Comparison of ENCODE assay signal across 8 mouse cellular contexts in genomic region chr1:106172301-106172930, GRCm38 (mm10). TPM values are rescaled to one million over a fixed set of nuclear protein-coding genes. Genes with fewer than 3 reads are reported as not detected.
DNase-seq lines count a peak whose midpoint lies in the region; ATAC-seq and TF ChIP-seq lines count a peak whose summit lies in the region.

No protein-coding gene starts in this region.

- peak; percentile 24 for ATAC-seq in kidney, embryonic 14.5 days (ENCODE audit: low FRiP score, low TSS enrichment)
- ATAC-seq in liver, embryonic 16.5 days (ENCODE audit: low read depth): peak; percentile 1; the same call in 1 of the 2 replicates
- ATAC-seq in neural tube, embryonic 13.5 days (ENCODE audit: low read depth): peak; percentile 6; the same call in 1 of the 2 replicates

- no peaks in the 10 kb centered on the region for H3K36me3 ChIP-seq in kidney, embryonic 14.5 days (ENCODE audit: control insufficient read depth, insufficient read depth, low read length)
- H3K36me3 ChIP-seq in liver, embryonic 16.5 days (ENCODE audit: control insufficient read depth, insufficient read depth): no peaks in the 10 kb centered on the region
- no peaks in the 10 kb centered on the region for H3K36me3 ChIP-seq in neural tube, embryonic 13.5 days
- H3K36me3 ChIP-seq in testis, adult 2 months (ENCODE audit: control insufficient read depth, insufficient read depth, low read length): no peaks in the 10 kb centered on the region

- H3K4me3 ChIP-seq in kidney, embryonic 14.5 days (ENCODE audit: low read length): peak overlapping the region; percentile 83
- H3K4me3 ChIP-seq in liver, embryonic 16.5 days (ENCODE audit: low read depth, low read length): peak overlapping the region; percentile 84
- H3K4me3 ChIP-seq in neural tube, embryonic 13.5 days: peak overlapping the region; percentile 98
- peak overlapping the region; percentile 77 for H3K4me3 ChIP-seq in testis, adult 2 months (ENCODE audit: control insufficient read depth, low read depth, low read length)

- peak overlapping the region; percentile 65; the same call in 1 of the 2 replicates for H3K27ac ChIP-seq in kidney, embryonic 14.5 days (ENCODE audit: low read depth, low read length)
- peak overlapping the region; percentile 72 for H3K27ac ChIP-seq in liver, embryonic 16.5 days (ENCODE audit: low read length)
- H3K27ac ChIP-seq in neural tube, embryonic 13.5 days (replicated peaks): peak overlapping the region; percentile 97
- H3K27ac ChIP-seq in testis, adult 2 months (ENCODE audit: control insufficient read depth, insufficient read depth, low read depth, low read length): no peak overlapping the region

- TF ChIP-seq POLR2A in testis, adult 2 months (IDR thresholded peaks at IDR 0.05; ENCODE audit: control insufficient read depth, low read depth, low read length): no peak

- peaks cover 11% of the 10 kb centered on the region; the same call in 1 of the 2 replicates for H3K4me1 ChIP-seq in kidney, embryonic 14.5 days (ENCODE audit: control insufficient read depth, insufficient read depth, low read length)
- peaks cover 22% of the 10 kb centered on the region for H3K4me1 ChIP-seq in liver, embryonic 16.5 days (ENCODE audit: control insufficient read depth, low read depth, low read length)
- H3K4me1 ChIP-seq in neural tube, embryonic 13.5 days (replicated peaks): peaks cover 49% of the 10 kb centered on the region
- 0 out of 2 replicates have a peak, but pooled peaks cover 2% of the 10 kb centered on the region for H3K4me1 ChIP-seq in testis, adult 2 months (ENCODE audit: control insufficient read depth, insufficient read depth, low read length)

- WGBS in kidney, embryonic 14.5 days: 0% methylated on average over 61 of the region's 77 CpGs
- WGBS in liver, embryonic 16.5 days (ENCODE audit: insufficient replicate concordance): under 1% methylated on average over 70 of the region's 77 CpGs
- WGBS in neural tube, embryonic 13.5 days: under 1% methylated on average over 73 of the region's 77 CpGs

- peak overlapping the region; percentile 90 for H3K9ac ChIP-seq in kidney, embryonic 14.5 days (ENCODE audit: low read depth, low read length)
- peak overlapping the region; percentile 84 for H3K9ac ChIP-seq in liver, embryonic 16.5 days (ENCODE audit: low read depth, low read length)
- H3K9ac ChIP-seq in neural tube, embryonic 13.5 days: peak overlapping the region; percentile 98

- H3K9me3 ChIP-seq in kidney, embryonic 14.5 days (ENCODE audit: control insufficient read depth, low read length): no peaks in the 10 kb centered on the region
- no peaks in the 10 kb centered on the region for H3K9me3 ChIP-seq in liver, embryonic 16.5 days (replicated peaks; ENCODE audit: control insufficient read depth, low read length)
- no peaks in the 10 kb centered on the region for H3K9me3 ChIP-seq in neural tube, embryonic 13.5 days

- no peak for TF ChIP-seq CTCF in testis, adult 2 months (IDR thresholded peaks at IDR 0.05; ENCODE audit: control insufficient read depth, insufficient read depth, insufficient replicate concordance, low read depth, low read length)

- peak overlapping the region; percentile 51 for H3K4me2 ChIP-seq in kidney, embryonic 14.5 days (replicated peaks; ENCODE audit: low read depth, low read length)
- peak overlapping the region; percentile 98 for H3K4me2 ChIP-seq in liver, embryonic 16.5 days (ENCODE audit: low read depth, low read length)
- peak overlapping the region; percentile 80 for H3K4me2 ChIP-seq in neural tube, embryonic 13.5 days

- no peaks in the 10 kb centered on the region for H3K27me3 ChIP-seq in kidney, embryonic 14.5 days (ENCODE audit: control insufficient read depth, insufficient read depth, low read length)
- H3K27me3 ChIP-seq in liver, embryonic 16.5 days (ENCODE audit: control insufficient read depth, insufficient read depth, low read depth, low read length): peaks cover 14% of the 10 kb centered on the region
- H3K27me3 ChIP-seq in neural tube, embryonic 13.5 days: no peaks in the 10 kb centered on the region
- no peaks in the 10 kb centered on the region; the same call in 1 of the 2 replicates for H3K27me3 ChIP-seq in testis, adult 2 months (ENCODE audit: control insufficient read depth, insufficient read depth, low read length)

- peak; percentile 80 for DNase-seq in A20 (ENCODE audit: low read depth, low spot score)
- DNase-seq in adipocyte (ENCODE audit: low spot score): peak; percentile 63
- DNase-seq in embryo, embryonic 11 days: peak; percentile 74
- peak; percentile 40 to 48 for DNase-seq in heart, adult 9 months (ENCODE audit: low spot score in 2 of 2)

RNA-seq across cellular contexts. Expression of gene Phlpp1, which starts 0.9 kb away (rescaled TPM):
- 4.5 and 4.8 TPM in 2 replicates for polyA plus RNA-seq in kidney, embryonic 14.5 days (2014; fragmentation: Nextera tagmentation; extraction: Ambion mirVana)
- 0.54 and 0.94 TPM in 2 replicates for polyA plus RNA-seq in liver, embryonic 16.5 days (2015; fragmentation: Nextera tagmentation; extraction: Ambion mirVana)
- 6.9 and 7.5 TPM in 2 replicates for polyA plus RNA-seq in neural tube, embryonic 13.5 days (2015; fragmentation: Nextera tagmentation; extraction: Ambion mirVana)
- polyA plus RNA-seq in testis, adult 2 months (2012; rRNA removed): 59.6 and 64.5 TPM in 2 replicates
